Mouse (Mus musculus) WW6 (cell line): ENCODE measurements at regions not wholly inside any gene's neighbourhood (a gene's known extent, or its start where the extent isn't known, plus 50 kb on each side); places are given as distances from the start of the nearest gene placed in this dataset.

ENCODE experiments used
- DNase-seq: peaks from one replicate; pipeline ENCODE4 v3.0.0-alpha.2; 2013; ENCODE audit warnings: low read depth, low spot score

GRCm38 (mm10) chr8:35991013-35991412 lies 225.4 kb downstream of the Gm19410 start:
- no peak for DNase-seq

GRCm38 (mm10) chr8:35991936-35992603 lies 226.5 kb downstream of the Gm19410 start:
- no peak for DNase-seq

- DNase-seq = no peak
These were observed 230.9 kb downstream of the Gm19410 start for GRCm38 (mm10) chr8:35996330-35997077.

- DNase-seq = no peak
These were observed 234.0 kb downstream of the Gm19410 start for GRCm38 (mm10) chr8:35999584-35999983.

GRCm38 (mm10) chr8:36004387-36004786 lies 238.8 kb downstream of the Gm19410 start:
- DNase-seq = no peak

GRCm38 (mm10) chr8:36005536-36005935 lies 239.9 kb downstream of the Gm19410 start:
- no peak for DNase-seq

- no peak for DNase-seq
These were observed 242.1 kb downstream of the Gm19410 start for GRCm38 (mm10) chr8:36007724-36008123.

- DNase-seq = no peak
These were observed 244.0 kb downstream of the Gm19410 start for GRCm38 (mm10) chr8:36009565-36009964.

- DNase-seq = no peak
These were observed 245.0 kb downstream of the Gm19410 start for GRCm38 (mm10) chr8:36010446-36011217.

GRCm38 (mm10) chr8:36014862-36015261 lies 249.3 kb downstream of the Gm19410 start:
- no peak for DNase-seq

GRCm38 (mm10) chr8:36016321-36017114 lies 250.9 kb downstream of the Gm19410 start:
- no peak for DNase-seq

- no peak for DNase-seq
These were observed 253.6 kb downstream of the Gm19410 start for GRCm38 (mm10) chr8:36018993-36019753.

- DNase-seq = no peak
These were observed 254.3 kb downstream of the Gm19410 start for GRCm38 (mm10) chr8:36019895-36020294.

- no peak for DNase-seq
These were observed 262.0 kb downstream of the Gm19410 start for GRCm38 (mm10) chr8:36027586-36027985.

- DNase-seq = no peak
These were observed 262.7 kb downstream of the Gm19410 start for GRCm38 (mm10) chr8:36028121-36028955.

- no peak for DNase-seq
These were observed 263.9 kb downstream of the Gm19410 start for GRCm38 (mm10) chr8:36029445-36029844.

GRCm38 (mm10) chr8:36030237-36030636 lies 264.6 kb downstream of the Gm19410 start:
- no peak for DNase-seq

- DNase-seq = no peak
These were observed 266.6 kb downstream of the Gm19410 start for GRCm38 (mm10) chr8:36031966-36032719.

- DNase-seq = no peak
These were observed 269.7 kb downstream of the Gm19410 start for GRCm38 (mm10) chr8:36035339-36035738.
